Mouse (Mus musculus) liver, postnatal 0 days (tissue): ENCODE results near the gene Ric8b.

ENCODE experiments used
- CTCF ChIP-seq: sonication (generic); IDR thresholded peaks from 2 replicates; pipeline ENCODE4 v1.5.1; 2016; ENCODE audit warnings: antibody characterized with exemption, low read depth
- EP300 ChIP-seq: IDR thresholded peaks from 2 replicates; pipeline ENCODE4 v1.6.1; 2016; ENCODE audit warnings: antibody characterized with exemption, low read depth, mild to moderate bottlenecking

GRCm38 (mm10) chr10:84889096-84889846, 28.1 kb upstream of the Ric8b start:
- no peak for TF ChIP-seq EP300
- TF ChIP-seq CTCF = no peak
